Mouse (Mus musculus): Measurements from ENCODE around the gene Galnt2.

DNA sequence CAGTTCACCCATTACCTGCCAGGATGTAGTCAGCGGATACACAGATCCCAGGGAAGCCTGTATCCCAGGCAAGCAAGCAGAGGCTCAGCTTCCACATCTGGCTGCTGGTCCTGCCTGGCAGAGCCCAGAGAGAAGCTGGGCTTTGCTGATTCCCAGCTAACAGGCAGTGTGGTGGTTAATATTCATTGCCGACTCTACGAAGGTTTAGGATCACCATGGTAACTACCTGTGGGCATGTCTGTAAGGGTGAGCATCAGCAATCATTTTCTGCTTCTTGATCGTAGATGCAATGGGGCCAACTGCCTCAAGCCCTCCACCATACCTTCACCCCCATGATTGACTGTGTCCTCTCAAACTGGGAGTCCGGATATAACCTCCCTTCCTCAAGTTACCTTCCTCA lies 37.2 kb upstream of the Galnt2 start:
- TF ChIP-seq CTCF (IDR thresholded peaks at IDR 0.05; ENCODE audit: insufficient read depth, low read length) = no peak
- TF ChIP-seq POLR2A (IDR thresholded peaks at IDR 0.05; ENCODE audit: borderline replicate concordance, extremely low read depth, low read depth, low read length) = no peak
